Mouse (Mus musculus) kidney, postnatal 4 days (tissue): ENCODE measurements around the gene Mrto4.

ENCODE experiments used
- DNase-seq, 2 experiments: peaks; one replicate each; pipeline ENCODE4 v3.0.0; 2021; ENCODE audit warnings: mixed read lengths in 2 of 2

The Mrto4 gene

GRCm38 (mm10) chr4:139338145-139338544, 14.2 kb downstream of the Mrto4 start:
- DNase-seq, result no peak

- DNase-seq, result peak; percentile 93
These were observed 15.4 kb downstream of the Mrto4 start for GRCm38 (mm10) chr4:139336822-139337483.

- no peak for DNase-seq
These were observed 16.9 kb downstream of the Mrto4 start for GRCm38 (mm10) chr4:139335507-139335906.

- DNase-seq, result no peak
These were observed 17.6 kb downstream of the Mrto4 start for GRCm38 (mm10) chr4:139334631-139335295.

- DNase-seq, result peak; percentile 88 to 92
These were observed 21.8 kb downstream of the Mrto4 start for GRCm38 (mm10) chr4:139330605-139331004.

GRCm38 (mm10) chr4:139319740-139320139, 32.6 kb downstream of the Mrto4 start:
- DNase-seq, result no peak

- DNase-seq, result no peak
These were observed 33.9 kb downstream of the Mrto4 start for GRCm38 (mm10) chr4:139318449-139318848.

GRCm38 (mm10) chr4:139312632-139313031, 39.7 kb downstream of the Mrto4 start:
- DNase-seq, result peak; percentile 66 to 72

GRCm38 (mm10) chr4:139311707-139312106, 40.7 kb downstream of the Mrto4 start:
- no peak for DNase-seq

GRCm38 (mm10) chr4:139310899-139311701, 41.3 kb downstream of the Mrto4 start:
- DNase-seq, result peak in 1 of 2 experiments; percentile 58

- peak; percentile 99 for DNase-seq
These were observed 42.0 kb downstream of the Mrto4 start, which contains the start of the genes Pqlc2 and Akr7a5 for GRCm38 (mm10) chr4:139310171-139310898. TSS of gene Pqlc2 (minus strand) at chr4:139310708. TSS of gene Akr7a5 (plus strand) at chr4:139310744.

GRCm38 (mm10) chr4:139309651-139310050, 42.7 kb downstream of the Mrto4 start:
- no peak for DNase-seq

GRCm38 (mm10) chr4:139307916-139308315, 44.5 kb downstream of the Mrto4 start:
- DNase-seq, result no peak

- no peak for DNase-seq
These were observed 46.9 kb downstream of the Mrto4 start for GRCm38 (mm10) chr4:139305521-139305920.

GRCm38 (mm10) chr4:139302241-139302640, 50.1 kb downstream of the Mrto4 start:
- DNase-seq, result no peak

- DNase-seq, result no peak
These were observed 50.6 kb downstream of the Mrto4 start for GRCm38 (mm10) chr4:139301780-139302179.

GRCm38 (mm10) chr4:139298671-139299366, 53.6 kb downstream of the Mrto4 start:
- no peak for DNase-seq

- peak; percentile 48 to 70 for DNase-seq
These were observed 54.8 kb downstream of the Mrto4 start for GRCm38 (mm10) chr4:139297566-139297965.
